ENCODE assay signal across 26 mouse cellular contexts in genomic region chr6:60907272-60907671, GRCm38 (mm10). TPM values are rescaled to one million over a fixed set of nuclear protein-coding genes. Genes with fewer than 3 reads are reported as not detected.
A peak's percentile ranks its signal among the peaks of the same experiment; 100 is the strongest.
DNase-seq lines count a peak whose midpoint lies in the region; ATAC-seq and TF ChIP-seq lines count a peak whose summit lies in the region.
"Had no signal": no experiment of that assay in that cellular context is flagged by ENCODE, and none has a peak within 500 bp of the region (broad histone marks: within the 10 kb centered on the region; RNA-seq: fewer than 3 reads in every experiment).

No protein-coding gene starts in this region.

- no peak overlapping the region for H3K27ac ChIP-seq in layer of hippocampus, adult 2 months
- no peak overlapping the region for H3K27ac ChIP-seq in ES-E14 (ENCODE audit: insufficient read depth, low read depth, low read length, poor library complexity, severe bottlenecking)
- H3K27ac ChIP-seq in liver, postnatal 0 days (ENCODE audit: low read depth) = no peak overlapping the region
- H3K27ac ChIP-seq in midbrain, embryonic 15.5 days = no peak overlapping the region
- H3K27ac ChIP-seq: embryonic facial prominence, embryonic 10.5 days; forebrain, embryonic 12.5 days; heart, embryonic 10.5 days; hindbrain, embryonic 13.5 days; hindbrain, postnatal 0 days had no signal

- peak; percentile 12; the same call in 1 of the 2 replicates for TF ChIP-seq CTCF in layer of hippocampus, adult 2 months (conservative IDR thresholded peaks at IDR 0.05)
- peak; percentile 56 for TF ChIP-seq CTCF in liver, postnatal 0 days (IDR thresholded peaks at IDR 0.05; ENCODE audit: low read depth)

- H3K27me3 ChIP-seq in liver, postnatal 0 days (ENCODE audit: insufficient read depth, low read length) = no peaks in the 10 kb centered on the region
- no peaks in the 10 kb centered on the region for H3K27me3 ChIP-seq in midbrain, embryonic 15.5 days (replicated peaks)
- H3K27me3 ChIP-seq: forebrain, embryonic 12.5 days; hindbrain, embryonic 13.5 days; Patski had no signal

- H3K4me1 ChIP-seq in ES-E14 (ENCODE audit: control insufficient read depth in 2 of 2, insufficient read depth in 2 of 2, low read length in 2 of 2, poor library complexity in 1 of 2) = no peaks in the 10 kb centered on the region
- H3K4me1 ChIP-seq in liver, postnatal 0 days (ENCODE audit: insufficient read depth) = no peaks in the 10 kb centered on the region
- H3K4me1 ChIP-seq in midbrain, embryonic 15.5 days = no peaks in the 10 kb centered on the region
- H3K4me1 ChIP-seq: embryonic facial prominence, embryonic 10.5 days; forebrain, embryonic 12.5 days; heart, embryonic 10.5 days; hindbrain, embryonic 13.5 days had no signal

- H3K36me3 ChIP-seq in ES-E14 (ENCODE audit: control insufficient read depth, insufficient read depth, low read length, poor library complexity, severe bottlenecking) = no peaks in the 10 kb centered on the region
- H3K36me3 ChIP-seq in liver, postnatal 0 days (replicated peaks; ENCODE audit: insufficient read depth, low read length) = no peaks in the 10 kb centered on the region
- no peaks in the 10 kb centered on the region for H3K36me3 ChIP-seq in midbrain, embryonic 15.5 days (replicated peaks)
- H3K36me3 ChIP-seq: embryonic facial prominence, embryonic 10.5 days; forebrain, embryonic 12.5 days; heart, embryonic 10.5 days; hindbrain, embryonic 13.5 days had no signal

- no peak overlapping the region for H3K9ac ChIP-seq in ES-E14 (ENCODE audit: insufficient read depth, low read depth, low read length, poor library complexity, severe bottlenecking)
- H3K9ac ChIP-seq in liver, postnatal 0 days (replicated peaks) = no peak overlapping the region
- H3K9ac ChIP-seq in midbrain, embryonic 15.5 days = no peak overlapping the region
- H3K9ac ChIP-seq: forebrain, embryonic 12.5 days; hindbrain, embryonic 13.5 days had no signal

- H3K4me3 ChIP-seq in layer of hippocampus, adult 2 months = no peak overlapping the region
- H3K4me3 ChIP-seq in ES-E14 (ENCODE audit: insufficient read depth in 1 of 2, low read depth in 1 of 2, low read length in 2 of 2, poor library complexity in 1 of 2, severe bottlenecking in 1 of 2) = no peak overlapping the region
- H3K4me3 ChIP-seq in liver, postnatal 0 days (ENCODE audit: low read depth, low read length) = no peak overlapping the region
- H3K4me3 ChIP-seq in midbrain, embryonic 15.5 days = no peak overlapping the region
- H3K4me3 ChIP-seq: embryonic facial prominence, embryonic 10.5 days; erythroblast, embryonic 14.5 days; forebrain, embryonic 12.5 days; heart, embryonic 10.5 days; hindbrain, embryonic 13.5 days had no signal

- no peak for DNase-seq in layer of hippocampus, adult 2 months (ENCODE audit: low spot score in 2 of 2)
- DNase-seq in layer of hippocampus, postnatal 25 days (ENCODE audit: extremely low spot score in 1 of 2, low spot score in 1 of 2) = no peak
- DNase-seq in ES-E14 (ENCODE audit: low read depth, low spot score) = peak; percentile 2
- peak; percentile 33 for DNase-seq in R1 (ENCODE audit: low read depth, low spot score)
- DNase-seq in liver, postnatal 0 days = no peak
- no peak for DNase-seq in left cerebral cortex, adult 11 months (ENCODE audit: low spot score)
- no peak for DNase-seq in cerebellum, adult 18-20 months
- DNase-seq: adrenal gland, postnatal 10 days; B cell, adult 2 months; cerebellum, adult 11-12 months; cerebellum, adult 9-11 months; cerebellum, postnatal 36 days; gastrocnemius, postnatal 10 days; heart, adult 18-20 months; heart, postnatal 10 days; heart, postnatal 4 days had no signal

- TF ChIP-seq EP300 in liver, postnatal 0 days (IDR thresholded peaks at IDR 0.05; ENCODE audit: low read depth) = no peak

- in situ Hi-C loops in ES-E14 (cut with MboI; ENCODE audit: low sequenced_read_pairs in 2 of 2, unreplicated experiment in 2 of 2) = no loop called here

- WGBS in liver, postnatal 0 days (ENCODE audit: insufficient replicate concordance) = 80% methylated on average over 2 of the region's 2 CpGs
- WGBS in midbrain, embryonic 15.5 days = 81% methylated on average over 2 of the region's 2 CpGs

- ATAC-seq in liver, postnatal 0 days = no peak
- ATAC-seq in midbrain, embryonic 15.5 days (replicated peaks) = no peak
- ATAC-seq: CD4-positive, CD25-positive, alpha-beta regulatory T cell, adult 4 months; forebrain, embryonic 16.5 days; hindbrain, postnatal 0 days; Patski had no signal

- H3K9me3 ChIP-seq in ES-E14 (ENCODE audit: control insufficient read depth, insufficient read depth, low read depth, low read length) = no peaks in the 10 kb centered on the region
- H3K9me3 ChIP-seq in liver, postnatal 0 days (ENCODE audit: low read length) = no peaks in the 10 kb centered on the region
- H3K9me3 ChIP-seq in midbrain, embryonic 15.5 days = no peaks in the 10 kb centered on the region
- H3K9me3 ChIP-seq: embryonic facial prominence, embryonic 10.5 days; forebrain, embryonic 12.5 days; heart, embryonic 10.5 days; hindbrain, embryonic 13.5 days had no signal

- H3K4me2 ChIP-seq in liver, postnatal 0 days (ENCODE audit: low read depth, low read length) = no peak overlapping the region
- H3K4me2 ChIP-seq in midbrain, embryonic 15.5 days = no peak overlapping the region
- H3K4me2 ChIP-seq: forebrain, embryonic 12.5 days; hindbrain, embryonic 13.5 days had no signal

TF ChIP-seq in ES-E14, 5 proteins besides CTCF, POLR2A, EP300 and RAD21:
- TF ChIP-seq HCFC1 (IDR thresholded peaks at IDR 0.05; ENCODE audit: borderline replicate concordance, insufficient read depth, low read length) (no peak), MAFK (IDR thresholded peaks at IDR 0.05; ENCODE audit: insufficient read depth, low read depth, low read length) (no peak), ZC3H11A (IDR thresholded peaks at IDR 0.05; ENCODE audit: borderline replicate concordance, low read depth, low read length) (no peak), CHD2 (IDR thresholded peaks at IDR 0.05; ENCODE audit: low read depth, low read length) (no peak), ZNF384 (IDR thresholded peaks at IDR 0.05; ENCODE audit: low read depth, low read length) (no peak)

RNA-seq across cellular contexts. Expression of gene Mmrn1, which starts 17.5 kb away (rescaled TPM):
- total RNA-seq in layer of hippocampus, adult 2 months (2021) = not detected
- under 1 TPM in 1 of 2 experiments, not detected in 1; 0.12 TPM for total RNA-seq in layer of hippocampus, postnatal 25 days (2021)
- total RNA-seq in ES-E14 (2012; rRNA removed) = not detected in 2 replicates
- 2.9 and 3.1 TPM in 2 replicates for polyA plus RNA-seq in liver, postnatal 0 days (2015; fragmentation: Nextera tagmentation; extraction: Ambion mirVana)
- polyA plus RNA-seq in midbrain, embryonic 15.5 days (2015; fragmentation: Nextera tagmentation; extraction: Ambion mirVana) = 1.9 and 2.0 TPM in 2 replicates
- polyA plus RNA-seq: CD4-positive, CD25-positive, alpha-beta regulatory T cell, adult 4 months; erythroblast, embryonic 14.5 days; Patski had no signal

Comparison
In these comparisons a context has a peak if more than half of its experiments do, and no peak if none do; other contexts are left out.
1. DNase-seq: peak in ES-E14 (single experiment) and R1 (single experiment); none in layer of hippocampus, adult 2 months (0 of 2), layer of hippocampus, postnatal 25 days (0 of 2), liver, postnatal 0 days (single experiment), left cerebral cortex, adult 11 months (single experiment) and cerebellum, adult 18-20 months (0 of 2).